Mouse (Mus musculus): ENCODE measurements around the gene Kiss1r.

DNA sequence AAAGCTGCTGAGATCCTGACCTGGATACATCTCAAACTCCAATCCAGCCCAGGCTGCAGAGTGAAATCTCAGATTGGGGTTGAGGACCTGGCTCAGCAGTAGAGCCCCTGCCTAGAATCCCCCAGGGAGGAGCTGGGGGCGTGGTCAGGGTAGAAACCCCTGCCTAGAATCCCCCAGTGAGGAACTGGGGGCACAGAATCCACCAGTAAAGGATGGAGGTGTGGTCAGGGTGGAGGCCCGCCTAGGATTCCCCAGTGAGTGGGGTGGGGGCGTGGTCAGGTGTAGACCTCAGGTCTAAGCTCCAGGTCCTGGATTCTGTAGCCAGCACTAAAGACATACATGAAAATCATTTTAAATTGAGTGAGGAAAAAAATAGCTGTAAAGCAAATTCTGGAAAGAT is 43.9 kb upstream of the Kiss1r start:
- TF ChIP-seq CTCF (IDR thresholded peaks at IDR 0.05; ENCODE audit: insufficient read depth, low read depth, low read length) (no peak), POLR2A (IDR thresholded peaks at IDR 0.05; ENCODE audit: insufficient read depth, low read depth, low read length) (no peak)
